Mouse (Mus musculus) gastrocnemius, adult 18-20 months (tissue): ENCODE results near the gene Mfn2. TPM values are rescaled to one million over a fixed set of nuclear protein-coding genes. Genes with fewer than 3 reads are reported as not detected.
A peak's percentile ranks its signal among the peaks of the same experiment; 100 is the strongest.

ENCODE experiments used
- DNase-seq: peaks from one replicate; pipeline ENCODE4 v3.0.0; 2021; ENCODE audit warnings: low spot score
- total RNA-seq, 2 experiments: library from RNA; stranded (reverse); gene quantifications; 2 replicates each; pipeline ENCODE4 v1.2.3; 2021

Mfn2 gene
- total RNA-seq, 2 experiments from 2014 or later: 403 to 443 TPM

DNA sequence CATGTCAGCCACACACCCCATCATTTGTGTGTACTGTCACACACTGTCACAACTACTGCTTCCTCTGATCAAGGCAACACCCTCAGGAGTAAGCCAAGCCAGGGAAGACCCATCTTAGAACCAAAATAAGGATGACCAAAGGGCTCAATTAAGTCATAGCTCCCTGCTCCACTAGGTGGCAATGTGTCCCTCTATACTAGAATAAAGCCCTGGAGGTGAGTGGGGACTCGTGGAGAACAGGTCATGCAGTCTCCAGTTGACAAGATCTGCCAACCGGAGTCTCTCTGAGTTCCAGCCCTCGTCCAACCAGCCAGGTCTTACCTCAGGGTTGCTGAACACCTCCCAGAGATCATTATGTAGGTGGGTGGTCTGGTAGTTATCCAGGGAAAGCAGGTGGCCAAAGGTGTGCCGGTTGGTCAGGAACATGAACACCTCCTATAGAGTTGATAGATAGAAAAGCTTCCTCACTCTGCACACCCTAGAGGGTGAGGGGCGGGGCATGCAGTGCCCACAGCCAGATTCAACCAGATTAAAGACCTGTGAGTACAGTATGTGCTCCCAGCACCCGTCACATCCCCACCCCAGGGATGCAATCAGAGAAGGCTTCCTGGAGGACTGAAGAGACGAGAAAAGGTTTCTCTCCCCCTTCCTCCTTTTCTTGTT, 14.1 kb upstream of the Mfn2 start:
- peak; percentile 60 for DNase-seq

DNA sequence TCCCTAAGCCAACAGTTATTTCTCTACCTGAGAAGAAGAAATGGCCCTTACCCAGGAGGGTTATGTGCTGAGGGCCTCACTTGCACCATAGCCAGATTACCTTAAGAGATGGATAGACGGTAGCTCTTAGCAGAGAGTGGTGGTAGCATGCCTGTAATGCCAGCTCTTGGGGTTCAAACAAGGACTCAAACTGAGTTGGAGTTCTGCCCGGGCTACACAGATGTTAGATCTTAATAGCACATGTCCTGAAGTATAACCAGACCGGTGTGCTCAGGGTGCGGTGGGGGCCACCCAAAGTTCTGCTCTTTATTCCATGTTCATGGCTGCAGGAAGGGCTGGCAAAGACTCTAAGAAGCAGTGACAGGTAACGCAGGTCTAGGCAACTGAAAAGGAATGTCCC, 5.0 kb upstream of the Mfn2 start:
- DNase-seq: no peak

DNA sequence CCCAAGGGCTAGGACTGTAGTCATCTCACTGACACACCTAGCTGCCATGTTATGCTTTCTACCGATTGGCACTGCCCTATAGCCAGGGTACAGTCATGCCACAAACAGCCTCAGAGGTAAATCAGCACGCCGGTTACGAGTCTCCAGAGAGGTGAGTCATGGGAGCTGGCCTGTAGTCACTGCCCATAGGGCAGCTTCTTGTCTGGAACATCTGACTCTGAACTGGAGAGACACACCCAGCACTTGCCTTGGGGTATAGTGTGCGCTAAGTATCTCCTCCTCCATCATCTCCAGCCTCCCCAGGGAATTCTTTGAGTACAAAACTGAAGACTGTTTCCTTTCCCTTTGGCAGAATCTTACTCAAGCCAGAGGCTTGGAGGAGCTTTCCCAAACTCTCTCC, 1.7 kb upstream of the Mfn2 start:
- peak; percentile 57 for DNase-seq

DNA sequence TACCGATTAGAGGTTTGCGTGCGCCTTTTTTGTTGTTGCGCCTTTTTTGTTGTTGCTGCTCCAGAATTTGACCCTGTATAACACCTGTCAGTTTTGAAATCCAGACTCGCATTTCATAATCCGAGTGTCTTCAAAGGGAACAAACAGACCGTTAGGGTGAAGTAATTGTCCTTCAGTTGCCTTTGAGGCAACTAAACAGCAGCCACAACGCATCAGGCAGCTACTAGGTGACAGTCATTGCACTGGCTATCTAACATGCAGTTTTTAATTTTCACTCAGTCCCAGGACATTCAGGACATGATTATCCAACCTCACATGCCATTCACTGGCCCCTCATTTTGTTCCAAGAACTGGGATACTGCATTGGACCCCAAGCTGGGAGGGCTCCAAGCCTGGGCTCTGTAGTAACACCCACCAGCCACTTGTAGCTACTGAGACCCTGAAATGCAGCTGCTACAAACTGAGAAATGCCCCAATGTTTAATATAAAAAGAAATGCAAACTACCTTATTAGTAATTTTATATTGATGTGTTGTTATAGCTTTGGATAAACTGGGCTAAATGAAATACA, 671 bp upstream of the Mfn2 start:
- DNase-seq: no peak

GRCm38 (mm10) chr4:147903601-147904000, 903 bp downstream of the Mfn2 start:
- no peak for DNase-seq

DNA sequence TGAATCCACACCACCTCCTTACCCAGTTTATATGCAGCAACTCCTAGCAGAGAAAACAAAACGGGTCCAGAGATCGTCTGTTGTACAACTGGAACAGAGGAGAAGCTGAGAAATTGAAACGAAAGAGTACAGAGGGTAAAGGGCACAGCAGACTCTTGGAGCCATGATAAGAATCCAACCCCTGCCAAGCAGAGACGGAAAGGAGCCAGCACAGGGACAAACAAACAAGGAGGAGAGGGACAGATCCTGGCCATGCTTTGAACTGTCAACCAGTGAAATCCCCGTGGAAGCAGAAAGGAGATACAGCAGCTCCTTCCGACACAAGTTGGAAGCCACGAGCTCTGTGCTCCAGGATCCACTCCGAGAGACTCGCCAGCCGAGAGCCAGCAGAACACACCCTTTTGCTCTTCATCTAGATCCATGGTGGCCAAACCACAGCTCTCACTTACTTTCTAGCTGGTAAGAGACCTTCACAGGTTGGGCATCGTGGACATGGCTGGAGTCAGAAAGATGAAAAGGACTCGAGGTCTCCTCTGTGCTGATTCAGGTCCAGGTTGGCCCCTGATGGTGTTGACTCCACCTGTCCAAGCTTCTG, 1.5 kb downstream of the Mfn2 start:
- no peak for DNase-seq

GRCm38 (mm10) chr4:147900452-147900851, 4.1 kb downstream of the Mfn2 start:
- no peak for DNase-seq

DNA sequence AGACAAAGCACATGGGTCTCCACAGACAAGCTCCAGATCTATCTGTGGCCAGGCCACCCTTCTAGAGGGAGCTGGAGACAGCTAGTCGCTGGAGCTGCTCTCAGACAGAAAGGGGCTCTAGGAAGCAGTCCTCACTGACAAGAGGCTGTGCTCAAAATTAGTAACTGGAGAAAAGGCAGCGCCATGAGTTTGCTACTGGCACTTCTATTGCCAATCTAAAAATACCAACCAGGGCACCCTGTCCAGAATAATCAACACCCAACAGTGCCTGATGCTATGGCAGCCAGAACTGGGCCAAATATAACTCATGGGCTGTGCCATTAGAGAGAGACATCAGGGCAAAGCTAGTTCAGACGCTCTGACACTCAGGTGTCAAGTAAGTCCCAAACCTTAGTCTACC, 7.2 kb downstream of the Mfn2 start:
- DNase-seq: peak; percentile 76

DNA sequence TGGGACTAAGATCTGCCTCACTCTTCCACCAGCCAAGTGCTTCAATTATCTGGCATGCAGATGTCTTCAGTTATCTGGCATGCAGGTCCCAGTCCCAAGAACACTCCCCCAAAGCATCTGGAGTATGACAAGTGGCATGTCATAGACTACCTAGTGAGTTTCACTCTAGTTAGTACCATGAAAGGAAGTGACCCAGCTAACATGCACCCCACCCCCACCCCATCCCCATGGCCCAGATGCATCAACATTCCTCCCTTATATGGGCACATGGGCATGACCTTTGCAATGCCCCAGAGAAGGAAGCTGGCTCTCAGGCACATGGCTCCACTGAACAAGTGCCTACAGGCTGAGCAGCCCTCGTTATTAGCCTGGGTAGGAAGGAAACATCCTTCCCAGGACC, 8.1 kb downstream of the Mfn2 start:
- DNase-seq: no peak

DNA sequence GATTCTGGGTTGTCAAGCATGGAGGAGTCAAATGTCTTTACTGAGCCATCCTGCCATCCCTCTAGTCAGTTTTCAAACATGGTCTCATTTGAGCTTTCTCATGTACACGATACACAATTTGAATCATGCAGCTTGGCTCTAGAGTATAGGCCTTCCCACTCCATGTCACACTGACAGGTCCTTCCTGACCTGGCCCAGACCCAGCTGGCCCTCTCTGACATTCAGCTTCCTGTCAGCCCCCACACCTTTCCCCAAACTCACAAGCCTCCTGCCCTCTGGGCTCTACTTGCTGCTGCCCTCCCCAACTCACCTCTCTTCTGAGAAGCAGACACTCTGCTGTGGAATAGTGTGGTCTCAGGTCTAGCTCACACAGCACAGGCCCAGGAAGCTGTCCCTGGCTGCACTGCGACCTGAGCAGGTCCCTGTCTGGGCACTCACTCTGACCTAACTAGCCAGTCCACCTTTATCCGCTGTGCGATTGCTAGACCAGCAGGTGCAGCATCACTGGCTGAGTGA, 8.6 kb downstream of the Mfn2 start:
- DNase-seq: no peak

- DNase-seq: no peak
These were observed 14.2 kb downstream of the Mfn2 start for GRCm38 (mm10) chr4:147890341-147890740.

DNA sequence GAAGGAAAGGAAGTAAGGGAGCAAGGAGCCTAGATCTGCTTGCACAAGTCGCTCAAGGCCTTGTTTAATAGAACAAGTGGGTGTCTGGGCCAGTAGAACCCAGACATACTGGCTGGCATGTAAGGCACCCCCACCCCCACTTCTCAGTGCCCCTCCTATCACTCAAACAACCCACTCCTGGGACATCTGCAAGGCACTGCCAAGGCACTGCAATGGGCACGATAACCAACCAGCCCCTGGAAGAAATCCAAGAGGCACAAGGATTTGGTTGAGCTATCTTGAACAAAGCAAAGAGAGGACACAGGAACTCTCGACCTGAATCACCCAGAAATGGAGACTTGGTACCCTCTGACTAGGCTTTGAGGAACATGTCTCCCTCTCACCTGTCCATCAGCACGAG, 16.3 kb downstream of the Mfn2 start:
- DNase-seq: no peak

DNA sequence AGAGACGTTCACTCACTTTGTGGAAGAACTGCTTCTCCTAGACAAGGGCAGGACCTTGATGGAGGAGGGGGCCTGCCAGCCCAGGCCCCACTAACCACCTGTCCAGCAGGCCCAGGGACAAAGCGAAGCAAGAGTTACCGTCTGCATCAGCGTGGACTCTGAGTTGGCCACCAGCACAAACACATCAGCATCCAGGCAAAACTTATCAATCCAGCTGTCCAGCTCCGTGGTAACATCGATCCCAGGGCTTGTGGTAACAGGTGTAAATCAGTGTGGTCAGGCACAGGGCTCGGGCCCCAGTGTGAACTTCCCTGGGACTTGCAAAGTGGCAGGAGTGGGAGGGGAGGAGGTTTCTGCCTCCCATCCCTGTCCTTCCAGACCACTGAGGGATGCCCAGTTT, 17.2 kb downstream of the Mfn2 start:
- no peak for DNase-seq

DNA sequence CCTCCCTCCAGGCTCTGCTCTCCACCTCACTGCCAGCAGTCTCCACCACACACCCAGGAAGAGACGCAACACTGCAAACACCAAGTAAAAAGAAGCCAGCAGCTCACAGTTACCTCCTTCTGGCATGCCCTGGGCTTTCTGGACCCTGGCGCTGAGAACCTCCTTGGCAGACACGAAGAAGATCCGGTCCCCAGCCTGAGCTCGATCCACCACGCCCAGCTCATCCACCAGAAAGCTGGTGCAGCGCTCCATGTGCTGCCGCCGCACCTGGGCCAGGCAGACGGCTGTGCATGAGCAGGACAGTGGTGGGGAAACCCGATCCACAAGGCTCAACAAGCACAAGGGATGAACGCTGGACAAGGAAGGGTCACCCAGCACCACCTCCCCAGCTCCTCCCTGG, 18.3 kb downstream of the Mfn2 start:
- no peak for DNase-seq

DNA sequence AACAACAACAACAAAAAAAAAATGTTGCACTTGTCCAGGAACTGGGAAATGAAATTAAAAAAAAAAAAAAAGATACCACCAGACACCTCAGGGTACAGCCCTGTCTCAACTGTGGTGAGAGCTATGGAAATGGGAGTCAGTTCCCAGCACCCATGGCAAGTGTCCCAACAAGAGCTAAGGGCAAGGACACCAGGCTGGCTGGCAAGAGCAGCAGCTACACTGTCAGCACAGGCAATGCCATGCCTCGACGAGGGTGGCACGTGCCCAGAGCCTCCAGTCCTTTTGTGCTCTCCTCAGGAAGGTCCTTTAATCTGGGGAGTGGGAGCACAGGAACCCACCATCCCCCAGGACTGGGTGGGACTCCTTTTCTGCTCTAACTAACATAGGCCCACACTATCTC, 20.4 kb downstream of the Mfn2 start:
- no peak for DNase-seq

GRCm38 (mm10) chr4:147883041-147883440, 21.5 kb downstream of the Mfn2 start:
- DNase-seq: no peak

DNA sequence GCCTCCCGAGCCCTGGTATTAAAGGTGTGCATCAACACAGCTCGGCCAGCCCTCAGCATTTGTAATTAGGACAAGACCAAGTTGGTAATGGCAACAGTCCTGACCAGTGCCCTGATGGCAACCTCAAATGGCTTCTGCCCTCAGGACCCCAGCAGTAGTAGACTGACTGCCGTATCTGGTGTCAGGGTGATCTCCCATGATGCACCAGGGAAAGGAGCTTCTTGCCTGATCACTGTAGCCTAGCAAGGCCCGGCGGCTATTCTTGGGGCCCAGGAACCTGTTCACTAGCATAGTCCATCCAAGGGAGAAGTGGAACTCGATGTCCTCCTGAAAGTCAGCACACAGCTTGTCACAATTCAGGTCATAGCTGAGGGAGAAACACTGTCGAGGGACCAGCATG, 22.7 kb downstream of the Mfn2 start:
- no peak for DNase-seq

- DNase-seq: no peak
These were observed 24.6 kb downstream of the Mfn2 start for GRCm38 (mm10) chr4:147879865-147880264.

GRCm38 (mm10) chr4:147879456-147879855, 25.0 kb downstream of the Mfn2 start:
- no peak for DNase-seq

DNA sequence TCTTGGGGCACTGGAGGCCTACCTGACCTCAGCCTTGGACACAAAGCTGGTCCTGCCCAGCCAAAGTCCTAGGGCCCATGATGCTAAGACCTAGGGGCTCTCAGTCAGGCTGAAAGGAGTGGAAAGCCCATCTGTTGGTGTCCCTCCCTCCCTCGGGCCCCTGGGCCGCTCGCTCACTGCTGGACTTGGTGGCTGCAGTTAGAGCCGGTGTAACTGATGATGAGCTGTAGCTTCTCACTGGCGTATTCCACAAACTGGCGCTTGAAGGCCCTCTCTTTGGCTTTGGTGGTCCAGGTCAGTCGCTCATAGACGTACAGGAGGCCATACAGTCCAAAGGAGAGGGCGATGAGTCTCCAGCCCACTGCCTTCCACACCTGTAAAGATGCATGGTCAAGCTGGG, 26.0 kb downstream of the Mfn2 start:
- DNase-seq: no peak

- no peak for DNase-seq
These were observed 28.5 kb downstream of the Mfn2 start for GRCm38 (mm10) chr4:147875852-147876575.

- DNase-seq: no peak
These were observed 35.3 kb downstream of the Mfn2 start for GRCm38 (mm10) chr4:147869238-147869637.
